Mouse (Mus musculus) mouse embryonic stem cell (cell line): ENCODE results near the gene Hist1h2ap.
"Not testable (repeated sequence)": the region's sequence is repeated elsewhere in the genome, so short reads cannot be mapped to it uniquely, and the experiment has no call there.

Source experiments
- in situ Hi-C, 2 experiments: fragments of 300-500 bp; cut with MboI; formaldehyde crosslinking; loops; 1 replicate in 1 of 2; 3 replicates in 1 of 2; pipeline ENCODE4 v1.14.3; 2019 to 2020; ENCODE audit warnings: low sequenced_read_pairs in 2 of 2, low pct_unique_long_range_greater_than_20kb in 1 of 2, mixed read lengths in 1 of 2; ENCODE audit not compliant: unreplicated experiment in 1 of 2

Hist1h2ap gene

DNA sequence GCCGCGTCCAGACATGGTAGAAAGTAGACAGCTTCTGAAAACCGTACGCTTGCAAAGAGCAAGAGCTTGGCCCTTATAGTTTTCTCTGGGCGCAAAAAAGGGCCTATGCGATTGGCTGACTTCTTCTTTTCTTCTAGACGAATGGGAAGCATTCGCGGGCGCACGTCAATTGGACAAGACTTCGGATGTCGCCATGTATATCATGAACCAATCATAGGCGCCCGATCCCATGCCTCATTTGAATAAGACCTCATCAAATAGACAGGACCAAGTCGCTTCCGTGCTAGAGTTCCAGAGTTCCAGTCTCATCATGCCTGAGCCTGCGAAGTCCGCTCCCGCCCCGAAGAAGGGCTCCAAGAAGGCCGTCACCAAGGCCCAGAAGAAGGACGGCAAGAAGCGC, at the start of gene Hist1h2ap, which contains the start of gene Hist1h2br:
Hist1h2ap (minus strand) TSS at position 47 of the 400 bp plus-strand sequence.
Hist1h2br (plus strand) TSS at position 283 of the 400 bp plus-strand sequence.
- in situ Hi-C loops = not testable (repeated sequence)

DNA sequence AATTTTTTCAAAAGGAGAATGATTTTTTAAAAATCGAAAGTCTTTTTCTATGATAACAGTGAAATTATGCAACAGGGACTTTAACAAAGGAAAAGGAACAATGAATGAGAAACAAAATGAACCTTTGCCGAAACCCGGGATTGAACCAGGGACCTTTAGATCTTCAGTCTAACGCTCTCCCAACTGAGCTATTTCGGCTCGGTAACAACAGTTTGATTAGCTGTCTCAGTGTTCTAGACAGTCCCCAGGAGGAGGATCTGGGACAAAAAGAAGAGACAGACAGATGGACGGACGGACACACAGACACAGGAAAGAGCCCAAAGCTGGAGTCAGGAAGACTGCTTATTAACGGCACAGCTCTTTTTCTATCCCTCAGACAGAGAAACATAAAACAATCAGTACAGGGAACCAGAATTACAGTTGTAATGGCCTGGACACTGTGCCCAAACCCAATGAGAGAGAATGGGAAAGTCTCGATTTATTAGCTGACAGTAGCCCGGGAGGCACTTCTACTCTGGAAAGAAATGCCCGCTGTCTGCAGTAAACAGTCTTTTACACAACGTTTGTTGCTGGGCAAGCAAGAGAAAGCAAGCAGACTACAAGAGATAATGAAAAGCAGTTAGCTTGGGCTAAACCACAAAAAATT, 49.6 kb upstream of the Hist1h2ap start:
- in situ Hi-C loops = no loop called here

DNA sequence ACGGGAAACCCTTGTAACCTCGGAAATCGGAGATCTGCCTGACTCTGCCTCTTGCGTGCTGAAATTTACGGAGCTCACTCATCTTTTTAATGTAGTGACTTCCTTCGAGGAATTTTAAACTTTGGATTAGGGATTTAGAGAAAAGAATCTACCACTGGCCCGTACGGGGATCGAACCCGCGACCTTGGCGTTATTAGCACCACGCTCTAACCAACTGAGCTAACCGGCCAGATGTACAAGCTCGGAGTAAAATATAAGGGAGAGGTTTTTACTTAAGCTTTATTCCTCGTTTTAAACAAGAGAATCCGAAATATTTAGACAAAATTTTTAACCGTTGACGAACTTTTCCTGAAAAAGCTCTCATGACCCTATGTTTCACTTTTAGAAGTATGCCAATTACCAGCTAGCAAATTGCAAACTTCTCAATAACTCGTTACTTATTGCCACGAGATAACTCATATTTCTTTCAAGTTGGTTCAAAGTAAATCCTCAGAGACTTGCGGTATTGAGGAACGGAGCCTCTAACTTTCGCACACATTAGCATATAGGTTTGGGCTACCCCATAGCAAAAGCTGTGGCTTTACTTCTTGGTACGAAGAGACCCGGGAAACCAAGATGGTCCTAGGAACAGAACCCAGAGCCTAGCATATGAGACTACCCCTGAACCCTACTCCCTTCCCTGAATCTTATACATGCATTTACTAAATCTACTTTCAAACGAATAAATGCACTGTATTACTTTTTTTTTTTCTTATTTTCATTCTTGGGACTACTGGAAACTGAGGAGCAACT, 48.8 kb upstream of the Hist1h2ap start:
- in situ Hi-C loops = no loop called here

DNA sequence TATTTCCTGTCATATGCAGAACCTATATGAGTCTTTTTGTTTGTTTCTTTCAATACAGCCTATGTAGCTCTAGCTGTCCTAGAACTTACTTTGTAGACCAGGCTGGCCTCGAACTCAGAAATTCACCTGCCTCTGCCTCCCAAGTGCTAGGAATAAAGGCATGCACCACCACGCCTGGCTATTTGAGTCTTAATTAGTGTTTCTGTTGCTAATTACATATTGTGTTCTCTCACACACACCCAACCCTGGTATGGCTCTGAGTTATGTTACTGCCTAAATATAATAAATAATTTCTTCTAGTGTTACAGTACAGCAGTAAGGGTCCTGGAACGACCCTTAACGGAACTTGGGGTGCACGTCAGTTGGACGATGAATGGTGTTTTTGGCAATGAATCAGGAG, 47.4 kb upstream of the Hist1h2ap start:
- in situ Hi-C loops = no loop called here

DNA sequence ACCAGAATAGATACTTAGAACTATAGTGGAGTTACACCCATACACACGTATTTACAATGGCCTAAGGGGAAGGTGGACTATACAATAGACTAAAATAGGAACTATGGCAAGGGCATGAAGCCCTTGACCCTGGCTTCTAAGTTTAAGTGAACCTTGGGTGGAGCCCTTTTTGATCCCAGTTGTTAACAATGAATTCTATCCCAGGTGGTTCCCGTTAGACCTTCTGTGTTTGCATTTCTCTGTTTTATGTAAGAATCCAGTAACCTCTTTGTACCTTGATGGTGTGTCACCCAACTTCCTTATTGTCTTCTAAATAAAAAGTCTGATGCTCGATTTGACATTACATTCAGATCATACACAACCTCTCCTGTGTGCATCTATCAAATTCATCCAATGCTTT, 32.2 kb upstream of the Hist1h2ap start:
- in situ Hi-C loops = loop anchor here in 1 of 2 experiments (25.0 kb wide), 1 partner anchor 172 kb away; the partner anchor contains the start of genes Hist1h2ag, Hist1h2ah, Hist1h2bj and Hist1h2bk

DNA sequence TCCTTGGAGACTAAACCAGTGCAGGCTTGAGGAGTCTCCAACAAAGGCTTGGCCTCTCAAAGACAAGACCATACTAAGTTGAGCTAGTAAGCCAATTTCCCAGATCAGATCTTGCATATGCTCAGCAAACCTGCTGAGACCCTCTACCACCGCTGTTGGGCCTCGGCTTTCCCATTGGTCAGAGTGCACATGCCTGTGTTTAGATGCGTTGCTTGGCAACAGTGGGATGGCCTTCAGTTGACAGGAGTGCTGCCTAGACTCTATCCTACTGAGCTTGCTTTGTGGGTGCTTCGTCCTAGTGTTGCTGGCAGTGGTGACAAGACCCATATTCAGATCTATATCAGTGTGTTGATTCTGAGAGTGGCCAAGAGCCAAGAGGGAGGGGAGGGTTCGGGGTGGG, 28.3 kb upstream of the Hist1h2ap start:
- in situ Hi-C loops = loop anchor here in 1 of 2 experiments (25.0 kb wide), 1 partner anchor 176 kb away; the partner anchor contains the start of genes Hist1h2ag, Hist1h2ah, Hist1h2bj and Hist1h2bk

DNA sequence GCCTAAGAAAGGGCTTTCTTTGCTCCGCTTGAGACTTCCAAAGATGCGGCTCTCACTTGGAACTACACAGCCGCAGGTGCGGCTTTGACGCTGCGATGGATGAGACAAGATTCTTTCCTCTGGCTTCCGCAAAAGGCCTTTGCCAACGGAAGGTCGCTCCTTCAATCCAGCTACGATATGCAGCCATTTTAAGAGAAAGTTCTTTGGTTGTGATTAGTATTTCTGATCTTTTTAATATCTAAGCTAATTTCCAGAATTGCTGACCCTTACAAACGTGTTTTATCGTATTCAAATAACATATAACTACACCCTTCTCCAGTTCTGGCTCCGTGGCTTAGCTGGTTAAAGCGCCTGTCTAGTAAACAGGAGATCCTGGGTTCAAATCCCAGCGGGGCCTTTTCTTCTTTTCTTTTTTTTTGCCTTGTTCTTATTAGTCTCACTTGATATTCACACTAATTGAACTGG, 22.4 kb upstream of the Hist1h2ap start:
- in situ Hi-C loops = loop anchor here in 1 of 2 experiments (25.0 kb wide), 1 partner anchor 182 kb away; the partner anchor contains the start of genes Hist1h2ag, Hist1h2ah, Hist1h2bj and Hist1h2bk

DNA sequence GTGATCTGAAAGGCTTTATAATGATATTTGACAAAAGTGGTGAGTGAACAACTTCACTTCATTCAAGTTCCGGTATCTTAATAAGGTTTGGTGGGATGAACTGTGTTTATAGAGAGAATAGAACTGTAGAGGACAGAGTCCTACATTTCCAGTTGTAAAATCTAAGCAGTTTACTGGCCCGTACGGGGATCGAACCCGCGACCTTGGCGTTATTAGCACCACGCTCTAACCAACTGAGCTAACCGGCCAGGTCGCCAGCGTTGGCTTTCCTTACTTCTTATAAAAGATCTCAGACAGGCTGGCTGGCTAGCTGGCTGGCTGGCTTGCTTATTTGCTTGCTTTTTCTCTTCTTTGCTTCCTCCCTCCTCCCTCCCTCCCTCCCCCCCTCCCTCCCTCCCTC, 21.8 kb upstream of the Hist1h2ap start:
- in situ Hi-C loops = loop anchor here in 1 of 2 experiments (25.0 kb wide), 1 partner anchor 182 kb away; the partner anchor contains the start of genes Hist1h2ag, Hist1h2ah, Hist1h2bj and Hist1h2bk

DNA sequence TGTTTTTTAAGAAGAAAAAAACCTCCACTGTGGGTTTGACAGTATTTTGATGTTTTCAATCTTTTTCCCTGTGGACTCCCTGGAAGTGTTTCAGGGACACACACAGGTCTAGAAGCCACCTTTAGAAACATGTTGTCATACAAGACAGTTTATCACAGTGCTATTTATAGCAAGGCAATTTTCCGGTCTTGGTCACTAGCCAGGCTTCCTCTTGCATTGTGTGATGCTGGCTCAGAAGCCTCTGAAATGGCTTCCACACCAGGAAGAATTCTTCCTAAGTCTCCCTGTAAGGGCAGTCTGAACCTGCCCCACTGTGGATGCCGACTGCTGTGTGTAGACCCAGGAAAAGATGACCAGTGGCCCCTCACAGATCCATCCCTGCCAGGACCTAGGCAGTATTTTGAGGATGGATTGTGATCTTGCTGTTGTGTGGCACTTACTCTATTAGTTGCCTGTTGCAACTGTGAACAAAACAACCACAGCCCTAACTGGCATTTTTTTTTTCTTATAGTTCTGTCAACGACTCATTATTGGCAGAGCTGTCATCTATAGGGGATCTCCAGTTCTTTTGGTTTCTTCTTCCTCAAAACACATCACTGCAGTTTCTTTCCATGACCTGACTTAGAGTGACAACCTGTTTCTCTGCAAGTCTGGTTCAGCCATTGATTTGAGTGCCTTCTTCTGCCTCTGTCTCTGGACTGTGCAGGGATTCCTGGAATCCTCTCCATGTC, 19.1 kb upstream of the Hist1h2ap start:
- in situ Hi-C loops = loop anchor here in 1 of 2 experiments (25.0 kb wide), 1 partner anchor 185 kb away; the partner anchor contains the start of genes Hist1h2ag, Hist1h2ah, Hist1h2bj and Hist1h2bk

DNA sequence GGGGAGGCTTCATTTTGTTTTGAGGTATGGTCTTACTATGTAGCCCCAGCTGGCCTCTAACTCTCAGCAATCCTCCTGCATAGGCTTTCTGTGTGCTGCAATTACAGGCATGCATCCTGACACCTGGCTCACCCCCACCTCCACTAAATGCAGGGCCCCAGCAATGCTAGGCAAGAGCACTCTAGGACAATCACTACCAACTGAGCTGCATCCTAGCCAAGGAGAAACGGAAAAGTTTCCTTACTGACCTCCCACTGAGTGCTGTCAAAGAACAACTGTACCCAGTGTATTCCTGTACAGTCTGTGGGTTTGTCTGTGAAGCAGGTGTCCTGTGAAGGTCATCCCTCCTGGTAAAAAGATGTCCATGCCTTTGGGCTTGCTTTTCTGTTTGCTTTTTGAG, 17.4 kb upstream of the Hist1h2ap start:
- in situ Hi-C loops = loop anchor here in 1 of 2 experiments (25.0 kb wide), 1 partner anchor 187 kb away; the partner anchor contains the start of genes Hist1h2ag, Hist1h2ah, Hist1h2bj and Hist1h2bk

DNA sequence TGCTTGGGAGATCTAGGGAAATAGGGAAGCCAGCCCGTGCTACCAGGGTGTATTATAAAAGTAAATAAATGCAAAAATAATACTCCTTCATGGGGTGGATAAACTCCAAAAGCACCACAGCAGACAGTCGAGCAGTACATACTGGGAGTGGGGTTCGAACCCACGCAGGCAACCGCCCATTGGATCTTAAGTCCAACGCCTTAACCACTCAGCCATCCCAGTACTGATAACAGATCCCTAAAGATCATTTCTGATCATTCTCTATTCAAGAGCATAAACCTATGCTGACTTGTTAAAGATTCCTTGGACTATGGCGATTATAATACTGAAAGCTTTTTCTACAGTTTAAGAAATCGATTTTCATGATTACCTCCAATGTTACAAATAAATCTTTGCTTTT, 14.6 kb upstream of the Hist1h2ap start:
- in situ Hi-C loops = no loop called here

DNA sequence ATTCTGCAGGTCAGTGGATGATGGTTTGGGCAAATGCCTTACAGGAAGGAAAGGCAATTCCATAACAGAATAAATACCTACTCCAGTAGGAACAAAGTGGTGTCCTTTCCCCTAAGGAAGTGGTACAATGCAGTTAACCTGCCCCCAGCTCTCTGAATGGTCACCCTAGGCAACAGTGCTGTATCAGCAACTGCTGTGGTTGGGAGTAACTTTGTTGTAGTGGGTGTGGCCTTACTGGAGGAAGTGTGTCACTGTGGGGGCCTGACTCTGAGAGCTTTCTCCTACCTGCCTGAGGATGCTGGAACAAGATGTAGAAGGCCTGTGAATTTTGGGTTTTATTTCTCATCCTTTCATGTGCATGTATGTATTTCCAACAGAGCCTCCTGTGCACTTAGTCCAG, 13.0 kb upstream of the Hist1h2ap start:
- in situ Hi-C loops = not testable (repeated sequence)

DNA sequence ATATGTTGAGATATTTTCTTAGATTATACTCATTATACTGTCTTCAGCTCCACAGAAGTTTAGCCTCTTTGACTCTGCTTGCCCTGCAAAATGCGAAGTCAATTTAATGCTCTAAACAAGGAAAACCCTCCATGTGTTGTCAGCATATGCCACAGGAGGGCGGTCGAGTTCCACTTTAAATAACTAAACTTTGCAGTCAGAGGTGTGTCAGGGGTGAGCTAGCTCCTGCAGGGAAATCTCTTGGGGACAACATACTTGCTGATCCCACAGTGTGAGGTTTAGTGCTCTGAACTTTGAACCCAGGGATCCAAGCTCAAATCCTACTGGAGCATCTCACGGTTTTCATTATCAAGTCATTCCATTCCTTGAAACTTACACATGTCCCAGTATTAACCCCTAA, 7.2 kb upstream of the Hist1h2ap start:
- in situ Hi-C loops = not testable (repeated sequence)

DNA sequence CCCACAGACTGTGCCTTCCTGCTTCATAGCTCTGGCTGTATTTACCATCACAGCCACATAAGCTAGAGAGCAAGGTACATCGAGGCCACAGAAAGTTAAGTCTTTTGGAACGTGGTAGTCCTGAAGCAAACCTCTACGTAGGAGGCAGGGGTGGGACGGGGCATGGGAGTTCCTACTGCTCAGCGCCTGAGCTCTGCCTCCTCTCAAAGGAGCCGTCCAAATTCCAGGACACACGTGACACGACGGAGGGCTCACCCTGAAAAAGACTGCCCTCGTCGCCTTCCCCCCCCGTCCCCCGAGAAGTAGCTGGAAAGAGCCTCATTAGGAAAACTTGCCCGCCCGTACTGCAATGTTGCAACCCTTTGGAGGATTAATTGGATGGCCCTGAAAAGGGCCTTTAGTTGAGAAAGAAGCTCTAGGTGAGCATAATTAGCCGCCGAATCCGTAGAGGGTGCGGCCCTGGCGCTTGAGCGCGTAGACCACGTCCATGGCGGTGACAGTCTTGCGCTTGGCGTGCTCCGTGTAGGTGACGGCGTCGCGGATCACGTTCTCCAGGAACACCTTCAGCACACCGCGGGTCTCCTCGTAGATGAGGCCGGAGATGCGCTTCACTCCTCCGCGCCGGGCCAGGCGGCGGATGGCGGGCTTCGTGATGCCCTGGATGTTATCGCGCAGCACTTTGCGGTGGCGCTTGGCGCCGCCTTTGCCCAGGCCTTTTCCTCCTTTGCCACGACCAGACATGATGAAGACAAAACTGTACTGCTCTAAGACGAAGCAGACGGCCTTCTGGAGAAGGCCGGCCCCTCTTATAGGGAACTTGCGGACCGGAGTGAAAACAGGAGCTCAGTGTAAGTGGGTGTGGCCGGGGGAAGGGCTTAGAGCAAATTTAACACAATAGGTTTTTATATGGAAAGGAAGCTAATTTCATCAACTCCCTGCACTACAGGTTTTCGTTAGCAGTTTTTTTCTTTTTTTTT, 1.6 kb downstream of the Hist1h2ap start, which contains the start of gene Hist1h4n:
Hist1h4n (minus strand) TSS at position 779 of the 977 bp plus-strand sequence.
- in situ Hi-C loops = not testable (repeated sequence)

DNA sequence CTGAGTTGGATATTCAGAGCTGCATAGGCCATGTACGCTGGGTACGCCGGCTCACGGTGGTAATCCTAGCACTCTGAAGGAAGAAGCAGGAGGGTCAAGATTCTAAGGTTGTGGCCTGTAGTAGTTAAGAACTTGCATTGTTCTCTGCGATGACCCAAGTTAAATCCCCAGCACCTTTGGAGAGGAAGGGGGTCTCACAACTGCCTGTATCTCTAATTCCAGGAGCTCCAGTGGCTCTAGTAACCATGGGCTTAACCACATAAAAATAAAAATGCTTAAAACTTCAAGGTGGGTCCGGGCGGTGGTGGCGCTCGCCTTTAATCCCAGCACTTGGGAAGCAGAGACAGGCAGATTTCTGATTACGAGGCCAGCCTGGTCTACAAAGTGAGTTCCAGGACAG, 3.0 kb downstream of the Hist1h2ap start:
- in situ Hi-C loops = no loop called here

DNA sequence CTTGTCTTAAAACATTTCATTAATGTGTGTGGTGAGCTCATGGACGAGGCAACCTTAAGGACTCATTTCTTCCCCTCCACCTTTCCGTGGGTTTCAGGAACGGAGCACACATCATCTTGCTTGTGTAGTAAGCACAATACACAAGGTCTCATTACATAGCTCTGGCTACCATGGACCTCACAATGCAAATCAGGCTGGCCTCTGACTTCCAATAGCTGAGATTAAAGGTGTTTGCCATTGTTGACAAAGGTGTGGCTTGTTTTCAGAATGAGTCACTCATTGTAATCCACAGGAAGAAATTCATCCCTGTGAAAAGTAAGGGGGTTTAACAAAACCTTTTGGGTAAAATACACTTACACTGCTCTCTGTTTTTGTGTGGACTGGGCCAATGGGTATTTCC, 4.8 kb downstream of the Hist1h2ap start:
- in situ Hi-C loops = no loop called here
